Mouse (Mus musculus) kidney, adult 2 months (tissue): ENCODE data around the gene Mylk.

Source experiments
- CTCF ChIP-seq: fragments of 200-500 bp; conservative IDR thresholded peaks from 2 replicates; pipeline ENCODE4 v1.5.1; 2011; ENCODE audit warnings: low read depth, mild to moderate bottlenecking, control low read depth, low read length, moderate library complexity, mixed read lengths; ENCODE audit not compliant: insufficient read depth, insufficient read length
- POLR2A ChIP-seq: fragments of 200-500 bp; IDR thresholded peaks from one replicate; pipeline ENCODE4 v1.6.1; 2011; ENCODE audit warnings: low read depth, low read length, control low read depth

DNA sequence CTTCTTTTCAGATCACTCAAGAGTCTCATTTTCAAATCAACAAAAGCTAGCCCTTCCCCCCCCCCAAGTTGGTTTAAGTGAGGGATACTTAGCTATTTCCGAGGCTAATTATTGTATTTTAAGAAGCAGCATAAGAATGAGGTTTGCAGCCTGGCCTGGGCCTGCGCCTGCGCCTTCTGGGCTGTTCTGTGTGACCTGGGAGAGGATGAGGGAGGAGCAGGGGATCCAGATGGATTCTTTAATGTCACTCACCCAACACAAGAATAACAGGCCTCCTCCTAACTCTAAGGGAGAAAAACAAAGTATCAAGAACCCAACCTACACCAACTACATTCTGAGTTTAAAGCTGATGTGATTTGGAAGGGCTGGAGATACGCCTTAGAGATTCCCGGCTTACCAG, 214.3 kb downstream of the Mylk start:
- no peak for TF ChIP-seq CTCF
- TF ChIP-seq POLR2A: no peak
